Mouse (Mus musculus): ENCODE results near the gene Coro2b.

The Coro2b gene

GRCm38 (mm10) chr9:62540166-62540565, 3.3 kb upstream of the Coro2b start:
- DNase-seq (ENCODE audit: extremely low read depth, insufficient read length, low spot score), result no peak

DNA sequence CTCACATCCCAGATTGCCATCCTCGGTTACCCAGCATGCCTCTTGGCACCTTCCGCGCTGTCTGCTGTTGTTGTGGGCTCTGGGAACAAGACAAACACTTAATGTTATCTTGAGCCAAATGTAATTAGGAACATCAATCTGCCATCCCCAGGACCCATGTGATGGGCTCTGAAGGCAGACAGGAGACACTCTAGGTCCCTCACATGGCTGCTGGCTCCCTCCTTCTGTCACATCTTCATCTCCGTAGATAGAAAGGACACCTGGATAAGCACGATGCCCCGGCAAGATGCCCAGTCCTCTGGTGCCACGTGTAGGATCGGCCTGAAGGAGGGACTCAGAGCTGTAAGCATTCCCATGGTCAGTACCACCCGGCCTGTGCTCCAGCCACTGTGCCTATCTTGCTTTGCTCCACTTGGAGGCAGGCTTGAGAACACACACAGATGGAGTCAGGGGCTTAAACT, 2.4 kb upstream of the Coro2b start:
- DNase-seq (ENCODE audit: extremely low read depth, insufficient read length, low spot score), result no peak

DNA sequence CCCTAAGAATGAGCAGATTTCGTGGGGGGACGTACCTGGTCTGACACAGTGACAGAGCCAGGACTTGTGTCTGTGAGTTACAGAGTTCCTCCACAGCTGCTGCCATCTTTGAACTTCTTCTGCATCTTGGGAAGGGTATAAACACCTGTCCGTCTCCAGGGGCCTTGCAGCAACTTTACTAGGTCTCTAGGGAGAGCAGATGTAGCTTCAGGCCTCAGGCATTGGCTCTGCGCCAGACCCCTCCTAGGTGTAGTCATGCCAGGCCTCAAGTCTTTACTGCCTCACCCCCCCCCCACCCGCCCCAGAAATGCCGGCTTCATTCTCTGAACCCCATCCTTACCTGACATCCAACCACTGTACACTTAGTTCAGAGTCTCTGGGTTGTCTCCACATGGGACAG, 1.1 kb upstream of the Coro2b start:
- DNase-seq (ENCODE audit: extremely low read depth, insufficient read length, low spot score), result no peak

DNA sequence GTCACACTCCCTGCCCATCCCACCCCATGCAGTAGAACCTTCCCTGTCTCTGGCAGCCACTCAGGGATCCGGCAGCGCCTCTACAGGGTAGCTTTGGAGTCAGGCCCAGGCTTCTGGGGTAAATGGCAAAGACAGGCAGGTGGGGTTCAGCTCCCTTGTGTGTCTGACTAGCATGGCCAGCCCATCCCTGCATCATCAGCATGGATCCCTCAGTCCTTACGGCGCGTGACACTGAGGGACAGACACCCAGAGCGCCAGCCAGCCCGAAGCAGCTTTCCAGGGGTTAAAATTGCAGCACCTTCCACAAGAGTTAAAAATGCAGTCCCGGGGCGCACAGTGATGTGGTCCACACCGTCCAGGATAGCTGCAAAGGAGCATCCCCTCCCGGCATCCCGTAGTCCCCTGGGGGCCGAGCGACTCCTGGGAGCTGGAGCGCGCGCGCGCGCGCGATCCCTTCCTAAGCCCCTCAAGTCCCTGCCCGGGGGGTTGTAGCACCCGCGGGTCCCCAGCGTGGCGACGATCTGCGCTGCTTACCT, 657 bp downstream of the Coro2b start:
- no peak for DNase-seq (ENCODE audit: extremely low read depth, insufficient read length, low spot score)

- no peak for DNase-seq (ENCODE audit: extremely low read depth, insufficient read length, low spot score)
These were observed 1.3 kb downstream of the Coro2b start for GRCm38 (mm10) chr9:62535566-62535965.

- no peak for DNase-seq (ENCODE audit: extremely low read depth, insufficient read length, low spot score)
These were observed 2.2 kb downstream of the Coro2b start for GRCm38 (mm10) chr9:62534691-62535090.

DNA sequence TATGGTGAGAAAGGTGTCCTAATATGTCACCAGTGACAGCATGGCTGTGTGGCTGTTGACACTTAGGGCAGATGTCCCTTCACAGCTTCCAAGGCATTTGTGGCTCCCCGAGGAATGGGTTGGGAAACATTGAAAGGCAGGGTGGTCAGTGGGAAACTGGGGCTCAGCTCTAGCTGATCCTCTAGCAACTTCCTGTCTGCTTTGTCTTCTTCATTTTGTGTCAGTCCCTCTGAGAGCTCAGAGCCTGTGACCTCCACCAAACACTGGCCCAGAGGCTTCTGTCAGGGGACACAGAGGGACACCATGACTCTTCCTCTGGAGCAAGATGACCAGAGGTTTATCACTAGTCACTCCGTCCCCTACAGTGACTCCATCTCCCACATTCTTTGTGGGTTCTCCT, 2.7 kb downstream of the Coro2b start:
- no peak for DNase-seq (ENCODE audit: extremely low read depth, insufficient read length, low spot score)

- no peak for DNase-seq (ENCODE audit: extremely low read depth, insufficient read length, low spot score)
These were observed 4.0 kb downstream of the Coro2b start for GRCm38 (mm10) chr9:62532876-62533275.

- peak; percentile 81 for DNase-seq (ENCODE audit: extremely low read depth, insufficient read length, low spot score)
These were observed 5.2 kb downstream of the Coro2b start for GRCm38 (mm10) chr9:62531459-62532275.

GRCm38 (mm10) chr9:62528527-62528926, 8.3 kb downstream of the Coro2b start:
- DNase-seq (ENCODE audit: extremely low read depth, insufficient read length, low spot score), result no peak

- DNase-seq (ENCODE audit: extremely low read depth, insufficient read length, low spot score), result no peak
These were observed 10.0 kb downstream of the Coro2b start for GRCm38 (mm10) chr9:62526858-62527257.

- DNase-seq (ENCODE audit: extremely low read depth, insufficient read length, low spot score), result peak; percentile 22
These were observed 10.4 kb downstream of the Coro2b start for GRCm38 (mm10) chr9:62526451-62526850.

DNA sequence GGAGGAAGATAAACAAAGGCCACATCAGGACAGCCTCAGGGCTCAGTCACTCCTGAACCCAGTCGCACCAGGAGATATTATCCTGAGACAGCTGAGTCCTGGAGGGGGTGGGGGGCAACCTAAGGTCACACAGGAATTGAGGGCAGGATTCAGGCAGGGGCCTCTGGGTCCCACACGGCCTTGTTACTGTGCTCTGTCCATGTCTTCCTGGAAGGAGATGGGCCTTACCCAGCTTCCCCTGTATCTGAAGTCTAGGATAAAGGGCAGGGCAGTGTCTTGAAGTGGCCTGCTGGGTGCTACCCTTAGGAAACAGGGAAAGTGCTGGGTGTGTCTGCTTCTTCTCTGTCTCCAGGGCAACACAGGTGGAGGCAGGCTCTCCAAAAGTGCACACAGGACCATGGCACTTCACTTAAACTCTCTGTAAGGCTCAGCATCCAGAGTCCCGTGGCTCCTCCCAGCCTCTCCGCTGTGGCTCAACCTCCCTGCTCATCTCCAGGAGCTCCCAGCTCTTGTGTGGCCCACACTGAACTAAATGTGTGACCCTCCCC, 12.0 kb downstream of the Coro2b start:
- no peak for DNase-seq (ENCODE audit: extremely low read depth, insufficient read length, low spot score)

GRCm38 (mm10) chr9:62522791-62523471, 13.9 kb downstream of the Coro2b start:
- no peak for DNase-seq (ENCODE audit: extremely low read depth, insufficient read length, low spot score)

DNA sequence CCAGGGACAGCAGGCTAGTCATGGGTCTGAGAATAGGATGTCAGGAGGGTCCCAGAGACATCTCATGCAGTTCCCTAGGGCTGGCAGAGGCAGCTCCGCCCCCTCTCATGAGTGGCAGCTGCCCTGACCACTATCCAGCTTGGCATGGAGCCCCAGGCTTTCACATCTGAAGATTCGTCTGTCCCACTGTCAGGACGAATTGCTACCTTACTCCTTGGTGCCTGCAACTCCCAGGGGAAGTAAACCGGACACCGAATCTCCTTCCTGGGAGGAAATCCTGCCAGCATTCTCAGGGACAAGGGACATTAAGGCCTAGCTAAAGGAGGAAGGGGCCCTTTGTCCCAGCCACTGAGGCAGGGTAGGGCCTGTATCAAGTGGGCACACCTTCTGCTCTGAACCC, 14.6 kb downstream of the Coro2b start:
- no peak for DNase-seq (ENCODE audit: extremely low read depth, insufficient read length, low spot score)

DNA sequence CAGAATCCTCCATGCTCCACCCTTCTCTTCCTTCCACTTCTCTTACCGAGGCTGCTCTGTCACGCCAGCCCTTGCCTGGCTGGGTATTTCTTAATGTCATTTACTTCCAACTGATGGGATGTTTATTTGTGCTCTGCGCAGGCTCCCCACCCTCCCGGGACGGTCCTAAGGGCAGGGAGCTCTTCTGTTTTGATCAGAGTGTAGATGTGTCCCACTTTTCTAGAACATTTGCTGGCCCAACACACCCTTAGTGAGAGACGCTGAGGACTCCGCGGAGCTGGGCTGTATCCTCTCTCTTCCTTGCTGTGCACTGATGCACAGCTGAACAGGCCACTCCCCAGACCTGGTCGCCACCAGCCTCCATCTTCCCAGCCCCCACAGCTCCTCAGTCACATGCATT, 15.3 kb downstream of the Coro2b start:
- DNase-seq (ENCODE audit: extremely low read depth, insufficient read length, low spot score), result no peak

GRCm38 (mm10) chr9:62520933-62521332, 15.9 kb downstream of the Coro2b start:
- no peak for DNase-seq (ENCODE audit: extremely low read depth, insufficient read length, low spot score)

DNA sequence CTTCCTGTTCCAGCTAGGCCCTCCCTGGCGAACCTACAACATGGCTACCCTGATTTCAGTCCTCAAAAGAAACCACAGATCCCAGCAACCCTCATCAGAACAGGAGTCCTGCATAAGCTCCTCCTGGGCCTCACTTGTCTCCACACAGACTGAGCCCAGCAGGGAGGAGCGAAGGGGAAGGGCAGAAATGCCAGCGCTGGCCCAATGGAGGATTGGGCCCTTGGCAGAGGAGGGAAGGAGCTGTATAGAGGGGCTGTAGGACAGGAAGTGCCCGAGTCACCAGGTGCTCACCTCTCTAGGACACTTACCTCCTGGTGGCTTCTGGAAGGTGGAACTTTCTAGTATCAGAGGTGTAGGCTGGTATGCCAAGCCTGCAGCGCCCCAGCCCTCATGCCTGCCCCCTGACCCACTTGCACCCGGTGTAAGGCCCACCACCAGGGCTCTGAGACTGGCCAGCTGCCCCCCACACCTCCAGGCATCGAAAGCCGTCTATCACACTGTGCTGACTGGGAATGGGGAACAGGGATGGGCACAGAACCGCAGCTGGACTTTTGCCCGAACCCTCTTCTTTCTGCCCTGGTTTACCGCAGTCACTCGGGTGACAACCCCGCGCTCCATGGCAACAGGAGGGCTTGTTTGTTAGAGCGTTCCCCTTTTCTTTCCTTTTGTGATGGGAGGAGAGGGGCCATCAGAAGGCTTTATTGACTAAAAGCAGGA, 16.9 kb downstream of the Coro2b start:
- no peak for DNase-seq (ENCODE audit: extremely low read depth, insufficient read length, low spot score)

DNA sequence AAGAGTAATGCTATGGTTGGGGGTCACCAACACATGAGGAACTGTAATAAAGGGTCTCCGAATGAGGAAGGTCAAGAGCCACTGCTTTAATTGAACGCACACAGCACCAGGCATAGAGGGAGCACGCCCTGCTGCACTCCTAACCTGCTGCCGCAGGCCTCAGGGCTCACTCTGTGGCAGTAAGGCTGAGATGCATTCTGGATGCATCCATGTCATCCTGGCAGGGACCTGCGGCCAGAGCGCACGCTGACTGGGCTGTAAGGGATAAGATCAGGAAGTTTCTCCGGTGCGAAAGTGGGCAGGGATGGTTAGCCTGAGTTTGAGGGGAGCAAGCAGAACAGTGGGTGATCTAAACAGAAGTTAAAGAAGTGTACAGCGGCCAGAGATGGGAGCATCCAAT, 17.5 kb downstream of the Coro2b start:
- DNase-seq (ENCODE audit: extremely low read depth, insufficient read length, low spot score), result no peak

DNA sequence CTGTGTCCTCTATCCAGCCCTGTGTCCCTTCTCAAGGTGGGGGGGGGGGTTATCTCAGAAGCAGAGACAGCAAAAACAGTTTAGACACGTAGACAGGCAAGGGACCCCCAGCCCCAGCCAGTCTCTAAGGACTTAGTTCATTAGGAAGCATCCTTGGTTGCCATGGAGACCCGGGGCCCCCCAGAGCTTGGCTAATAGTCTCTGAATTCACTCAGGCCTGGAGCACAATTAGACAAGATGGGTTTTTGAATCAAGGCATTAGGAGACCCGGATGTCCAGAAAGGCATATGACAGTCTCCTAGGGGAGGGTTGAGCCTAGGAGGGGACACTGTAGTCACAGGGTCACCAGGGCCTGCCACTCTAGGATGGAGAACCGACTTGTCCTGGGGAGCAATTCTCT, 18.3 kb downstream of the Coro2b start:
- DNase-seq (ENCODE audit: extremely low read depth, insufficient read length, low spot score), result no peak

All from 3134 (cell line).